Mouse (Mus musculus) bone marrow macrophage, adult 2 months (primary cell): ENCODE measurements around the gene Ank3.

Experiments used
- CTCF ChIP-seq: IDR thresholded peaks from 2 replicates; pipeline ENCODE4 v1.5.1; 2012; ENCODE audit warnings: low read depth, mild to moderate bottlenecking, low read length, moderate library complexity
- POLR2A ChIP-seq: IDR thresholded peaks from 2 replicates; pipeline ENCODE4 v1.6.1; 2012; ENCODE audit warnings: mild to moderate bottlenecking, low read depth, low read length, borderline replicate concordance

- TF ChIP-seq CTCF (no peak), POLR2A (no peak)
Observed at GRCm38 (mm10) chr10:69645311-69645802, 246.8 kb downstream of the Ank3 start.
